Mouse (Mus musculus) CH12.LX (cell line): ENCODE data around the gene Kcnn4. TPM values are rescaled to one million over a fixed set of nuclear protein-coding genes. Genes with fewer than 3 reads are reported as not detected.
A peak's percentile ranks its signal among the peaks of the same experiment; 100 is the strongest.

Experiments used
- DNase-seq: peaks from one replicate; pipeline ENCODE4 v3.0.0-alpha.2; 2013; ENCODE audit errors: extremely low read depth
- H3K27ac ChIP-seq: 2 replicates; pipeline ENCODE4 v1.5.1; 2012; ENCODE audit warnings: low read depth, mild to moderate bottlenecking, control low read depth, moderate library complexity; ENCODE audit not compliant: insufficient read depth
- H3K27me3 ChIP-seq: replicated peaks from 2 replicates; pipeline ENCODE3; 2012; ENCODE audit warnings: inconsistent platforms
- H3K36me3 ChIP-seq, 2 experiments: replicated peaks in 1 of 2; 2 replicates each; pipeline versions ENCODE3 to v1.6.1; 2012; ENCODE audit warnings: inconsistent platforms in 1 of 2, low read length in 1 of 2, mild to moderate bottlenecking in 1 of 2, mixed read lengths in 1 of 2, moderate library complexity in 1 of 2; ENCODE audit not compliant: control insufficient read depth in 1 of 2, insufficient read depth in 1 of 2
- H3K4me1 ChIP-seq, 2 experiments: 2 replicates each; pipeline ENCODE4 v1.6.1; 2012; ENCODE audit warnings: inconsistent platforms in 1 of 2, moderate library complexity in 1 of 2; ENCODE audit not compliant: insufficient read depth in 2 of 2, control insufficient read depth in 1 of 2
- H3K4me2 ChIP-seq: 2 replicates; pipeline ENCODE4 v1.6.1; 2012; ENCODE audit warnings: low read depth, mild to moderate bottlenecking, control low read depth; ENCODE audit not compliant: poor library complexity, insufficient read depth, severe bottlenecking
- H3K4me3 ChIP-seq, 3 experiments: fragments of 150-350 bp in 1 of 3; sonication (generic) in 1 of 3; replicated peaks in 1 of 3; 2 replicates each; pipeline versions ENCODE3 to v1.5.1; 2011 to 2012; ENCODE audit warnings: low read depth in 2 of 3, low read length in 2 of 3, mild to moderate bottlenecking in 2 of 3, moderate library complexity in 2 of 3, control low read depth in 1 of 3, improper control_type of control experiment in 1 of 3, inconsistent platforms in 1 of 3, mixed read lengths in 1 of 3; ENCODE audit not compliant: poor library complexity in 1 of 3
- H3K79me2 ChIP-seq: replicated peaks from 2 replicates; pipeline ENCODE4 v1.6.1; 2012; ENCODE audit warnings: mild to moderate bottlenecking, moderate library complexity; ENCODE audit not compliant: control insufficient read depth, poor library complexity, insufficient read depth, severe bottlenecking; ENCODE audit errors: extremely low read depth
- H3K9ac ChIP-seq: 2 replicates; pipeline ENCODE4 v1.6.1; 2012; ENCODE audit warnings: low read depth, mild to moderate bottlenecking, control low read depth, moderate library complexity; ENCODE audit not compliant: insufficient read depth
- H3K9me3 ChIP-seq: replicated peaks from 2 replicates; pipeline ENCODE3; 2012; ENCODE audit warnings: low read length, inconsistent platforms, mixed read lengths
- CTCF ChIP-seq, 2 experiments: IDR thresholded peaks in 1 of 2; conservative IDR thresholded peaks in 1 of 2; 2 replicates each; pipeline ENCODE4 v1.5.1; 2011 to 2012; ENCODE audit warnings: low read depth in 2 of 2, low read length in 2 of 2, improper control_type of control experiment in 1 of 2, inconsistent platforms in 1 of 2, mild to moderate bottlenecking in 1 of 2, moderate library complexity in 1 of 2
- GABPA ChIP-seq: IDR thresholded peaks from 2 replicates; pipeline ENCODE4 v1.6.1; 2012; ENCODE audit warnings: low read depth, low read length, improper control_type of control experiment, inconsistent platforms; ENCODE audit not compliant: insufficient replicate concordance
- IRF4 ChIP-seq: IDR thresholded peaks from 2 replicates; pipeline ENCODE4 v1.6.1; 2014; ENCODE audit warnings: low read depth, mild to moderate bottlenecking, inconsistent platforms, low read length, improper control_type of control experiment
- JUND ChIP-seq: conservative IDR thresholded peaks from 2 replicates; pipeline ENCODE4 v1.6.1; 2011; ENCODE audit warnings: low read depth, low read length, improper control_type of control experiment
- NRF1 ChIP-seq: IDR thresholded peaks from 2 replicates; pipeline ENCODE4 v1.6.1; 2014; ENCODE audit warnings: low read depth, mild to moderate bottlenecking, inconsistent platforms, low read length, improper control_type of control experiment, moderate library complexity
- SIN3A ChIP-seq: IDR thresholded peaks from 2 replicates; pipeline ENCODE4 v1.6.1; 2012; ENCODE audit warnings: low read length, improper control_type of control experiment, inconsistent platforms
- TBP ChIP-seq: conservative IDR thresholded peaks from 2 replicates; pipeline ENCODE4 v1.6.1; 2011; ENCODE audit warnings: low read depth, low read length, improper control_type of control experiment
- USF2 ChIP-seq: conservative IDR thresholded peaks from 2 replicates; pipeline ENCODE4 v1.6.1; 2011; ENCODE audit warnings: low read depth, low read length, improper control_type of control experiment
- ZMIZ1 ChIP-seq: IDR thresholded peaks from 2 replicates; pipeline ENCODE4 v1.6.1; 2012; ENCODE audit warnings: low read depth, mild to moderate bottlenecking, inconsistent platforms, low read length, improper control_type of control experiment
- dilution Hi-C: fragments of 300-500 bp; cut with MboI; formaldehyde crosslinking; loops from 2 replicates; pipeline ENCODE4 v1.14.3; 2020; ENCODE audit warnings: low sequenced_read_pairs; ENCODE audit not compliant: extremely low pct_unique_long_range_greater_than_20kb, extremely low pct_ligation_motif_present
- in situ Hi-C: fragments of 300-500 bp; cut with MboI; formaldehyde crosslinking; loops from 3 replicates; pipeline ENCODE4 v1.14.3; 2019; ENCODE audit warnings: low sequenced_read_pairs, low pct_ligation_motif_present, low pct_unique_long_range_greater_than_20kb, mixed read lengths
- polyA plus RNA-seq: library from polyadenylated mRNA; unstranded; fragments of >175 nt; gene quantifications from 2 replicates; pipeline ENCODE4 v1.2.1, GENCODE M21; 2012; ENCODE audit warnings: low read depth; ENCODE audit not compliant: insufficient read length
- total RNA-seq, 2 experiments: library from RNA; depleted of rRNA; stranded (reverse); fragments of 300-350 nt in 1 of 2; fragments of >200 nt in 1 of 2; gene quantifications; 2 replicates each; pipeline ENCODE4 v1.2.3; 2012 to 2014

Gene Kcnn4
- total and polyA plus RNA-seq, 3 experiments = 8.2 to 12.9 (median 10.5) TPM

- in situ Hi-C loops = no loop called here
Measured at GRCm38 (mm10) chr7:24346444-24346843, 23.6 kb upstream of the Kcnn4 start.

DNA sequence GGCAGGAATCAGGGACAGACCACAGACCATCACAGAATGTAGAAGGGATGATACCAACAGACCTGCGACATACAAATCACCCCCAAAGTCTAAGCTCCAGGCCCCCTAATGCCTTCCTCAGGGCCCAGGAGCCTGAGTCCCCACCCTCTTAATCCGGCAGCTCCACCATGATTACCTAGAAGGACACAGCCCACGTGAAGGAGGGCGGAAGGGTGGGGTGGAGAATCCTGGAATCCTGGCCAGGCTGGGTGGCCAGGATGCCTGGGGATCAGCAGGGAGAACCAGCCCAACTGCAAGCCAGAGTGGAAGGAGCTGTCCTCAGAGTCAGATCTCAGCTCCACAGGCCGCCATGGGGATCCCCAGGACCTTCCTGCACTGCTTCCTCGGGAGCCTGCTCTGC lies 21.2 kb upstream of the Kcnn4 start, which contains the start of gene Lypd5:
Gene Lypd5 (plus strand): TSS at position 301 of the 400 bp plus-strand sequence.
- no peak for DNase-seq
- dilution Hi-C loops = no loop called here
- in situ Hi-C loops = no loop called here
- H3K4me2 ChIP-seq = no peak within 1 kb of the TSS
- no peaks in the 10 kb centered on the region for H3K36me3 ChIP-seq
- no peaks in the 10 kb centered on the region for H3K79me2 ChIP-seq
- no peaks in the 10 kb centered on the region for H3K4me1 ChIP-seq
- no peak within 1 kb of the TSS for H3K9ac ChIP-seq
- H3K9me3 ChIP-seq = peaks cover 8% of the 10 kb centered on the region
- no peak within 1 kb of the TSS for H3K27ac ChIP-seq
- peaks cover 85% of the 10 kb centered on the region for H3K27me3 ChIP-seq
- no peak for TF ChIP-seq SIN3A
- TF ChIP-seq ZMIZ1 = no peak
- TF ChIP-seq USF2 = no peak
- TF ChIP-seq IRF4 = no peak
- TF ChIP-seq CTCF (conservative IDR thresholded peaks at IDR 0.05 in 1 of 2, IDR thresholded peaks at IDR 0.05 in 1 of 2; ENCODE audit: low read depth in 2 of 2, low read length in 2 of 2) = no peak
- TF ChIP-seq TBP = no peak
- no peak within 1 kb of the TSS for H3K4me3 ChIP-seq

More at GRCm38 (mm10) chr7:24346444-24346843, 23.6 kb upstream of the Kcnn4 start:
- Histone ChIP-seq H3K36me3 (no peaks in the 10 kb centered on the region), H3K9me3 (peaks cover 4% of the 10 kb centered on the region), H3K4me2 (no peak overlapping the region), H3K4me1 (no peaks in the 10 kb centered on the region), H3K27me3 (peaks cover 72% of the 10 kb centered on the region), H3K79me2 (no peaks in the 10 kb centered on the region), H3K4me3 (no peak overlapping the region), H3K27ac (no peak overlapping the region), H3K9ac (no peak overlapping the region)
- TF ChIP-seq JUND (no peak), CTCF (conservative IDR thresholded peaks at IDR 0.05 in 1 of 2, IDR thresholded peaks at IDR 0.05 in 1 of 2; ENCODE audit: low read depth in 2 of 2, low read length in 2 of 2) (peak in 1 of 2 experiments; percentile 20; a peak in 1 of 4 replicates)
- DNase-seq = no peak
- dilution Hi-C loops = no loop called here

DNA sequence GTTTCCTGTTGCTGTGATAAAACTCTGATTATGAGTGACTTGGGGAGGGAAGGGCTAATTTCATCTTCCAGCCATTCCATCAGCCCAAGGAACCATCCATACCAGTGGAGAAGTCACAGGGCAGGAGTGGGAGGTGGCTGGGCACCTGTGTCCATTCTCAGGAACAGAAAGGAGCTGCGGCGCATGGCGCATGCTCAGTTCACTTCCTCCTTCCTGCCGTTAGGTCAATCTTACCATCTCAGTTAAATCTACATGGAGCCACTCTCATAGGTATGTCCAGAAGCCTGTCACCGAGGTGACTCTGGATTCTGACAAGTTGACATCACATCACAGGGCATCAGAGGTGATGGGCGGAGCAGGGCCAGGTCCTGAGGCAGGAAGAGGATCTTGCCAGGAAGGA lies 14.4 kb upstream of the Kcnn4 start:
- H3K36me3 ChIP-seq = no peaks in the 10 kb centered on the region
- H3K27me3 ChIP-seq = peaks cover 63% of the 10 kb centered on the region
- no peak for DNase-seq
- H3K9me3 ChIP-seq = peaks cover 13% of the 10 kb centered on the region
- H3K79me2 ChIP-seq = no peaks in the 10 kb centered on the region
- dilution Hi-C loops = no loop called here
- H3K27ac ChIP-seq = no peak overlapping the region
- H3K4me1 ChIP-seq = peaks cover 0 to 5% of the 10 kb centered on the region in 2 experiments; a peak in 2 of 4 replicates
- no peak overlapping the region for H3K4me3 ChIP-seq
- TF ChIP-seq GABPA (no peak), NRF1 (peak; percentile 67)
- no peak overlapping the region for H3K9ac ChIP-seq
- in situ Hi-C loops = no loop called here
- H3K4me2 ChIP-seq = no peak overlapping the region
